Mouse (Mus musculus) erythroid progenitor cell, adult 5-6 weeks (primary cell): ENCODE data around the gene Rb1. TPM values are rescaled to one million over a fixed set of nuclear protein-coding genes. Genes with fewer than 3 reads are reported as not detected.

Experiments used
- ATAC-seq: replicated peaks from 2 replicates; pipeline ENCODE4 v1.8.0; 2016; ENCODE audit warnings: moderate number of reproducible peaks, mild to moderate bottlenecking, moderate TSS enrichment, inconsistent platforms; ENCODE audit not compliant: poor library complexity, low FRiP score, severe bottlenecking
- total RNA-seq, 2 experiments: library from RNA; stranded (forward) in 1 of 2; stranded (reverse) in 1 of 2; fragments of 150-400 nt in 1 of 2; fragments of 186-747, 209-891 nt in 1 of 2; gene quantifications; 2 replicates each; pipeline versions ENCODE4 v1.2.3 to v1.2.4; 2015 to 2017; ENCODE audit warnings: low replicate concordance in 2 of 2

The Rb1 gene
- total RNA-seq, 2 experiments from 2014 or later = 345 to 515 TPM

DNA sequence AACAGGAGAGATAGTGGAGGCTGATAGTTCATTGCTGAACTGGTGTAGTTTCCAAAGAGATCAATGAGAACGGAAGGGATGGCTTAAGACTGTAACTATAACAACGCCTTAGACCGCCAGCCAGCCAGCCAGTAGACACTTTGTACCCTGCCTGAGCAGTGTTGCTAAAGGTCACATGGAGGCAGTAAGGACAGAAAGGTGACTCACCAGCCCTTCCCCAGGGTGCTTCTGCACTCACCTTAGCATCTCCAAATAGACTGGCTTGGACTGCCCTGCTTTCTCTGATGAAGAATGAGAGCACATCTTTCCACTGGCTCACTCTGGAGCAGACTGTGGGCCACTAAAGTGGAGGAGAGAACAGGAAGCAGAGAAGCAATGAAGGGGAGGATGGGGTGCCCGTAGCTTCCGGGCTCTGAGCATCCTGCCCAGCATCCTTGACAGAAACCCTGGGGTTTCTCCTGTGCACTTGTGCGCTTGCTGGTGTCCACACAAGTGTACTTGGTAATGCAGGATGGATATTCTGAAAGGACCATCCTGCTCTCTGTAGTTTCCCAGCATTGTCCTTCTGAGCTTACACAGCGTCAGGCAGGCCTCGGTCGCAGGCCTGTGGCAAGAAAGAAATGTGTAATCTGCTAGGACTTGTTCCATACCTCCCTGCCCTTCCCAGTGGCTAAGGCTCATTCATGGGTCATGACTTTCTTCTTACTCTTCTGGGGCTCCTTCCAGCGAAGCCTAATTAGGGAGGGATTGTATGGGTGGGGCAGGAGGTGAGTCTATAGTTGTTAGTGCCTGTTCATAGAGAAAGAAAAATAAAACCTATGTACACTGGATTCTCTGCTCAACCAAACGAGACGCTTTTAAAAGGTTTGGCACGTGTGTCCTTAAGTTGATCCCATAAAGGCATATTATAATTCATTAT is 155.4 kb downstream of the Rb1 start:
- no peak for ATAC-seq

DNA sequence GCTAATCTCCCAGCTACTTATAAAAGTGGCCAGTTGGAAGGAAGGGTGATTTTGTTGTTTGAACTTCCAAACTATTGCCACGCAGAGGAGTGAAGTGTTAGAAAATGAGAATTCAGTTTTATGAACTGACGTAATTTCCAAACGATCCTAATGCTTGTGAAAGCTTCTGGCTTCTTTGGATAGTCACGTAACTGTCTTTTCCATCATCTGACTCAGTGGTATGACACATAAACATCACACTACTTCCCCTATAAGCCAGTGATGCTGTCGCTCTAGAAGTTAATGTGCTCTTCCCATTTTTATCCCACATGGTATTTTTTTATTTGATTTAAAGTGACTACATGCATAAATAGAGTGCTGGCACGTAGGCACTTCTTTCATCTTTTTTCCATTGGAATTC is 157.0 kb downstream of the Rb1 start:
- no peak for ATAC-seq

DNA sequence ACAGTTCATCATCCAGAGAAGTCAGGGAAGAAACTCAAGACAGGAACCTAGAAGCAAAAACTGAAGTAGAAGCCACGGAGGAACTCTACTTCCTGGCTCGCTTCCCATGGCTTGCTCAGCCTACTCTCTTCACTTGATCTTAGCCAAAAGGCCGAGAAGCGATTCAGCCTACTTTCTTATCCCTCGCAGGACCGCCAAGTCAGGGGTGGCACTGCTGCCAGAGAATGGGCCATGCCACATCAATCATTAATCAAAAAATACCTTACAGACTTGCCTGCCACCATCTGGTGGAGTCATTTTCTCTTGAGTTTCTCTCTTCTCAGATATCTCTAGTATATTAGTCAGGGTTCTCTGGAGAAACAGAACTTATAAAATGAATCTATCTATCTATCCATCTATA is 160.5 kb downstream of the Rb1 start:
- no peak for ATAC-seq

DNA sequence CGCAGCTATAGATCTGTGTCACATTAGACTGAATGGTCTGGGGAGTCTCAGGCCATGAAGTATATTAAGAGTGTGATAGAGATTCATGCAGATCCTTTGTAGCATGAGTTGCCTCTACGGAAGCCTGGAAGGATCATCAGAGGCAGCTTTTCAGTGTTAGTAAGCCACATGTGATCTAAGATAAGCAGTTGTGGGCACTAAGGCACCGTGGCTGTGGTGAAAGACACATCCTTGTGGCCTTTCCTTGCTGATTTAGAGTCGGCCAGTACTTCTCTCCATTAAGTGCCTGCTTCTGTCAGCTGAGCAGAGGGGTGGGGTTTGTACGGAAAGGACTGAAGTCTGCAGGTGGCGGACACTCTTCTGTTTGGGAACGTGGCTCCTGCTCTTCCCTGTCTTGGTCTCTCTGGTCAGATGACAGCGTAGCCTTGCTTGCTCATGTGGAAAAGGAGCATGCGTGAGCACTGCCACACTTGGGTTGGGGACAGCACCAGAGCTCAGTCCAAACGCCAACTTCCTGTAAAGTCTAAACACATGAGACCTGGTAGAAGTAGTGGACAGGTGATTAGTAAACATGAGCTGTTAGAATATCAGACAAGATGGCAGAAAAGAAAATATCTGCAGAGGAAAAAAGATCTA is 162.1 kb downstream of the Rb1 start:
- ATAC-seq = no peak

DNA sequence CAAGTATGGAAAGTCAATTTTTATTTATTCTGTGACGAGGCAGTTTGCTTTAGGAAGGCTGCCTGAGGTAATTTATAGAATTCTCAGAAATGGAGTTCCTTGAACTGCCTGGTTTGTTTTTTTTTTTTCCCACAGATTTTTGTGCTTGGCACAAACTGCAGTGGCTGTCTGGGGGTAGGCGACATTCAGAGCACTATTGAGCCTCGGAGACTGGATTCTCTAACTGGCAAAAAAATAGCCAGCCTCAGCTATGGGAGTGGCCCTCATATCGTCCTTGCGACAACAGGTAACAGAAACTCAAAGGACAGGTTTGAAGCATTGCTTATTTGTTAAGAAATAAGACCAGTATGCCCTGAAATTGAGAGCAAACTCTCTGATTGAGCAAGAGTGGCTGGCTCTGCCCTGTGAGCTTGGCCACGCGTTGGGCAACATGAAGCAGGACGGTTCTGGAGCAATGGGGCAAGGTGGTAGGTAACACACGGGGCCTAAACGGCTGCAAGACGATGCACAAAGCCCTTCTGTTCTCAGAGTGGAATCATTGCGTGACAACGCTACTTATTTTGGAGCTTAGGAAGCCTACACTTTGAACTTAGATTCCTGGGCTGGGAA is 163.3 kb downstream of the Rb1 start:
- ATAC-seq = no peak

DNA sequence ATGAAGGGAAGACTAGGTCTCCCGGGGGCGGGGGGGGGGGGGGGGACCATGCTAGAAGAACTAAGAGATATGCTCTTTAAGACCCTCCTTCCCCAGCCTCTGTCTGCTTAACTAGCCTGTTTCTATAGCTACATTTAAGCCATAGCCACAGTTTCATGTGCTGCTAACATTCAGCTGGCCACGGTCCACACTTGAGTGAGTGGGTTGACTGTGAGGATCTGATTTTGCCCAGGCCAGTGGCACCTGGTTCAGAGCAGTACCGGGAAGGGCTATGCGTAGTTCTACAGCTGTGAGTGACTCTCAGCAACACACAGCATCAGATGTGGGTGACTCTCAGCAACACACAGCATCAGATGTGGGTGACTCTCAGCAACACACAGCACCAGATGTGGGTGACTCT is 164.3 kb downstream of the Rb1 start:
- no peak for ATAC-seq

DNA sequence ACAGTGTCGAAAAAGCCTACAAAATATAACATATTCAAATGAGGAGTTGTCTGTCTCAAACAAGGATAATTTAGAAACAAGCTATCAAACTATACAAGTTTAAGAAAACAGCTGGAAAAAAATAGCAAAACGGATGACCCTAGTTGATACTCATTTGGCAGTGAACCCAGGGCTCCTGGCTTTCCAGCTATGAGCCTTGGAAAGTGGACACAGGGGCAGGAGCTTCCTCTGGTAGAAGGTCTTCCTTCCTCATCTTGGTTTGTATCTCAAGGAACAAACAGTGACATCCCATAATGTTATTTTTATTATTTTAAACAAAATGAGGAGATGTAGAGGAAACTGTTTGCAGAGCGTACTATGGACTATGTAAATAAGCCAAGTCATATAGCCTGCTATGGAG is 177.5 kb downstream of the Rb1 start:
- ATAC-seq = no peak

DNA sequence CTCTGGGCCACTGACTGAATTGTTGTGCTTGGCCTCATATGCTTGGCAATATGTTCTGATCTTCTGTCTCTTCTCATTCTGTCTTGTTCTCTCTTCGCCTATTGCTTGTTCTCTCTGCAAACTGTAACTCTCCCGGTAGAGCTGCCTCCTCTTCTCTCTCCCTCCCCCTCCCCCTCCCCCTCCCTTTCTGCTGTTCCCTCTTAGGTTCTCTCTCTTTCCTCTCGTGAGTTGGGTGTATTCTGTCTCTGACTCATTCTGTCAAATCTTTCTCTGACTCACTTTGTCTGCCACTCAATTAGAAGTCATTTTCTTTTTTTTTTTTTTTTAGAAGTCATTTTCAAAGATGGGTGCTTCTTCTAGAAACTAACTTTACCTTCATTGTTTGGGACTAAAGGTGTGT is 178.9 kb downstream of the Rb1 start:
- no peak for ATAC-seq

DNA sequence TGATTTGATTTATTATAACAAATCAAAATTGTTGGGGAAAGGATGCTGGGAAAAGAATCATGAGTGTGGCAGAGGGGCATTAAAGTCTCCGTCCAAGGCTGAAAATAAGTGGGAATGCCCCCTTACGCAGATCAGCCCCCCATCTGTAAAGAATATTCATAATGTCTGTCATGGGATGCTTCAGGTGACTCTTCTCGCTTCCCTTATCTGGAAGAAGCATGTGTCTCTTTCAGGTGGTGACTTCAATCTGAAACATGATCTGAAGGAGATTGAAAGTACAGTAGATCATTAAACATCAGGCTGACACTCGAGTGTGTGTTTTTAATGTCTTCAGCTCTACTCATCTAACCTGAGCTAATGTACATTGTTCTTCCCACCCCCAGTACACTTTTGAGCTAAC is 180.1 kb downstream of the Rb1 start:
- no peak for ATAC-seq

DNA sequence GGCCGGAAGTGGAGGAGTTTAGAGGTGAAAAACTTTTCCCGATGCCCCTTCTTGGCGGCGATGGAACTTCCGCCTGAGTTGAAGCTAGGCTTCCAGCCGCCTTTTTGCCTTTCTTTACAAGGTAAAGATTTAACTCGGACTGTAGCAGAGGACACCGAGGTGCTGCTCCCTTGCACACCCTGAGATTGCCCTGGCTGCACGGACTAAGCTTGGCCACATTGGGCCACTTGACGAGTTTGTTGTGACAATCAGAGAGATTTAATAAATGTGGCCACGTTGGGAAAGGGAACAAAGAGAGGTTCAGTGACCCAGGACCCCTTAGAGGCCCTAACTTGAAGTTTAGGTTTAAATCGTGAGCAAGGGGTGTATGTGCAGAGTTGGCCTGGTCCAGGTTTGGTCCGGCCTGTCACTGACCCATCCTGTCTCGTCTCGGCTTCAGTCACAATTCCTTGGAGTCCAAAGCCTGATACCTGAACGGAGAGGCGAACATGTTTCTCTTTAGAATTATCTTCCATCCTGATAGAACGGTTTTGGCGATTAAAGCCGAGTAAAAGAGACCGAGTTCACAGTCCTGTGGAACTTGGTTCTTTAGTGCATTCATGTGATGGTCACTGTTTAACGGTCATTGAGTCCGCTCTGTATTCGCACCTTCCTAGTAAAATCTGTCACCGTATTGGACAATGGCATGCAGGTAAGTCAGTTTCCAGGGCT is 181.8 kb downstream of the Rb1 start:
- ATAC-seq = no peak

DNA sequence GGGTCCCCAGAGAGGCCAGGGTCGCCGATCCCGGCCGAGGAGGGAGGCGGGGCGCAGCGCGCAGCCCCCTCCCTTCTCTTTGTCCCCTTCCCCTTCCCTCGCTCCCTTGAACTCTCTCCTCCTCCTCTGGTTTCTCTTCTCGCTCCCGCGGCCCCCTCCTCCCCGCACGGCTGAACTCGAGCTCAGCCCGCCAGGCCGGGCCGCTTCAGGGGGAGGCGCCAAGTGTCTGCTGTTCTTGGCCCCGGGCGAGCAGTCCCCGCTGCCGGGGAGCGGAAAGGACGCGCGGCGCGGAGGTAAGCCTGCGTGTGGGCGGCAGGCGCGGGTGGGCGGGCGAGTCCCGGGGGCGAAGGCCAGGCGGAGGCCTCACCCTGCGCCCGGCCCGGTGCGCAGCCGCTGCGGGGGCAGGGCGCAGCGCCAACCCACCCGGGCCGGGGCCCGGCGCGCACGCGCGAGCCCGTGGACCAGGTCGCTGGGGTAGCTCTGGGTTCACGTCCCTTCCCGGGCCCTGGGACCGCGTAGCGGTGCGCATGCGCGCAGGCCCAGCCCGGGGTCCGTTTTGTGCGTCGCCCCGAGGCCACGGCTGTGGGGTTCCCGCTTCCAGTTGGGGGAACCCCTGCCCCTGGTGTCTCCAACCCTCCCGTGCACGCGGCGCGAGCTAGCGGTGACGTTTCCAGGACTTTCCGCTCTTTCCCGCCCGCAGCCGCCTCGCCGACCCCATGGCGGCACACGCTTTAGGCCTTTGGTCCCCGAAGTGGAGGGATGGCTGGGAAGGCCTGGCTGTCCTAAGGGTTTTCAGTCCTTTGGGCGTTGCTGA is 182.5 kb downstream of the Rb1 start:
- 0 out of 2 replicates have a peak, but pooled peaks have one; percentile 39 for ATAC-seq

DNA sequence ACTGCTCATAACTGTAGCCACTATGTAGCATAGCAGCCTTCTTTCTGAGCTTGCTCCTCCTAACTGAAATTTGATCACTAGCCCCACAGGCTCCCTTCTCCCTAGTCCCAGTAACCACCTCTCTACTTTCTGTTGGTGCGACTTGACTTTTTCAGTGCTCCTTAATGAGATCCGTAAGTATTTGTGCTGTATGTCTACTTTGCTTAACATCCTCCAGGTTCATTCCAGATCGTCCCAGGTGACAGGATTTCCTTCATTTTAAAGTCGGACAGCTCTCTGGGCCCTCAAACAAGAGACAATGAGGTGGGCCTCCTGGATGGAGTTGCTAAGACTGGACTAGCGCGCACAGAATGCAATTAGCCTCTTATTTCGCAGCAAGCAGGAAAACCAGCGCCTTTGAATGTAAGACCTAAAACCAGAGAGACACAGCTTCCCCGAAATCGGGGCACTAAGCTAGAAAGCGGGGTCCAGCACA is 183.2 kb downstream of the Rb1 start:
- no peak for ATAC-seq

DNA sequence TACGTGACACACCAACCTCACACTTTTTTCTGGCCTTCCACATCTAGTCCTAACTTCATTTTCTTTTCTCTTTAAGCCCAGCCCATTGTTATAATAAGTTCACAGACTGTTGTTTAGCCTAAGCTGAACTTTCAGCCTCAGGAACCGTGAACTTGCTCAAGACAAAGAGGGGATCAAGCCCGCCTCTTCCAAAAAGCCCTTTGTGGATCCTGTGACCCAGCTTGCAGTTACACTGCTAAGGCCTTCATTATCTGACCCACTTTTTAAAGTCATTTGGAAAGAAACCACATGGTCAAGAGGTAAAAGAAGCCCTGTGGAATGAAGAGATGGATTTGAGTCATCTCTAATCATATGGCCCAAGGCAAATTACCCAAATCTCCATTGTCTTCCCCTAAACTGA is 183.8 kb downstream of the Rb1 start:
- no peak for ATAC-seq

DNA sequence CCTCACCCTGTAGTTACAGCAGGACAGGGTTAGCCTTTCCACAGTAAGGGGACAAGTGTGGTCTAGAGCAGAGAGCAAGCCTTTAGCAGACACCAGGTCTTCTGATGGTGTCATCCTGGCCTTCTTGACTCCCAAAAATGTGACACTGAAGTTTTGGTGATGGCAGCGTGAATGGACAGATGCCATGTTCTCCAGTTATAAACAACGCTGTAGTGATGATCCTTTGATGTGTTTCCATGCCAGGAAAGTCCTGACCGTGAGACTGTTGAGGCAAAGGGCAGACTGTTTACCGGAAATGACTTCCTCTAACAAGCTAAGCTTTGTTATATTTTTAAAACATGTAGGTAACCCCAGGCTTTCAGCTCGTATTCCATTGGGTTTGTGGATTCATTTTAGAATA is 185.8 kb downstream of the Rb1 start:
- ATAC-seq = no peak

DNA sequence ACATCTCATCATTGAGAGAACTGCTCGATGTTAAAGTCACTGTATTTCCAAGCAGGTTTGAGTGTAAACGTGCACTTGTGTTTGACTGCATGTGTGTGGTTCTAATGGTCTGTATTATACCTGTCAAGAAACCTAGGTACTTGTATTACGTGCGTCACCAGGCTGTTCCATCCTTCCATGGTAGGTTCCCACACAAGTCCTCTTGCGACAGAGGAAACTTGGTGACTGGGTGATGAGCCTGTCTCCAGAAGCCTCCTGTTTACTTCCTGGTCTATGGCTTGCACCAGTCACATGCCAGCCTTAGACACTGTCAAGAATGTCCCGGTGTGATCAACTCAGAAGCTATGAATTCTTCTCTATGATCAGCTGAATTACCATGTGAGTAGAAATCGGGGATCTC is 187.1 kb downstream of the Rb1 start:
- no peak for ATAC-seq

DNA sequence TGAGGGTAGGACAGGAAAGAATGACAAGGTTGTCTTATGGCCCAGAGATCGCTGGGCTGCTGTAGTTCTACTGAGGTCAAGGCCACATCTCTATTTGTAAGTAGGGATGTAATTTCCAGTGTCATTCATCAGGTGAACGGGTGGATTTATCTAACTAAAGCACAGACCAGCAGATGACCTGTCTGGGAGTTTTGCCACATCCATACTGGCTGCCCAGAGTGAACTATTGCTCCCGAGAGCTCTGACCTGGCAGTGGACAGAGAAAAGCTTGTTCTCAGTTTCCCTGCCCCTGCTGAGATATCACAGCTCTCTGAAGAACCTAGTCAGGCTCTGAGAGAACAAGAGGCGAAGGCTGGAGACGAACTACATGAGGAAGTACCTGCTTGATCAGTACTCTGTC is 188.4 kb downstream of the Rb1 start:
- ATAC-seq = no peak
